Mouse (Mus musculus) lung, embryonic 16.5 days (tissue): ENCODE data around the gene Cbx4. TPM values are rescaled to one million over a fixed set of nuclear protein-coding genes. Genes with fewer than 3 reads are reported as not detected.
A peak's percentile ranks its signal among the peaks of the same experiment; 100 is the strongest.

Experiments used
- ATAC-seq: fragments of 200-750 bp; cut with Nextera tagmentation; 2 replicates; pipeline ENCODE4 v1.8.0; 2017; ENCODE audit warnings: low read depth, mild to moderate bottlenecking, moderate library complexity
- H3K27ac ChIP-seq: fragments of 300-500 bp; sonication (generic); 2 replicates; pipeline ENCODE4 v1.5.1; 2014; ENCODE audit warnings: mild to moderate bottlenecking, control low read depth, low read length
- H3K27me3 ChIP-seq: fragments of 300-500 bp; sonication (generic); 2 replicates; pipeline ENCODE4 v1.6.1; 2014; ENCODE audit warnings: low read depth, low read length, mixed read lengths; ENCODE audit not compliant: control insufficient read depth, insufficient read depth
- H3K36me3 ChIP-seq: fragments of 300-500 bp; sonication (generic); 2 replicates; pipeline ENCODE4 v1.6.1; 2014; ENCODE audit warnings: low read length; ENCODE audit not compliant: control insufficient read depth, insufficient read depth
- H3K4me1 ChIP-seq: fragments of 300-500 bp; sonication (generic); replicated peaks from 2 replicates; pipeline ENCODE4 v1.6.1; 2014; ENCODE audit warnings: low read length, mixed read lengths; ENCODE audit not compliant: control insufficient read depth, insufficient read depth
- H3K4me2 ChIP-seq: fragments of 300-500 bp; sonication (generic); 2 replicates; pipeline ENCODE4 v1.6.1; 2014; ENCODE audit warnings: low read depth, low read length, control low read depth
- H3K4me3 ChIP-seq: fragments of 300-500 bp; sonication (generic); 2 replicates; pipeline ENCODE4 v1.5.1; 2014; ENCODE audit warnings: mild to moderate bottlenecking, low read length, control low read depth
- H3K9ac ChIP-seq: fragments of 300-500 bp; sonication (generic); 2 replicates; pipeline ENCODE4 v1.6.1; 2014; ENCODE audit warnings: low read length, control low read depth
- H3K9me3 ChIP-seq: fragments of 300-500 bp; sonication (generic); 2 replicates; pipeline ENCODE4 v1.6.1; 2016; ENCODE audit warnings: low read length; ENCODE audit not compliant: control insufficient read depth
- WGBS: fragments of 180-500 bp; shearing (Covaris S2); extraction: QIAGEN DNeasy Blood & Tissue Kit; methylation state at CpG from one replicate; pipeline ENCODE4 v1.1.7; 2014; 5-methylcytosine and 5-hydroxymethylcytosine counted together
- polyA plus RNA-seq: library from polyadenylated mRNA; unstranded; fragments of >200 nt; fragmentation: Nextera tagmentation; extraction: Ambion mirVana; gene quantifications from 2 replicates; pipeline ENCODE4 v1.2.1, GENCODE M21; 2015

Gene Cbx4
- polyA plus RNA-seq, 1 experiment from 2014 or later: 14.0 TPM

DNA sequence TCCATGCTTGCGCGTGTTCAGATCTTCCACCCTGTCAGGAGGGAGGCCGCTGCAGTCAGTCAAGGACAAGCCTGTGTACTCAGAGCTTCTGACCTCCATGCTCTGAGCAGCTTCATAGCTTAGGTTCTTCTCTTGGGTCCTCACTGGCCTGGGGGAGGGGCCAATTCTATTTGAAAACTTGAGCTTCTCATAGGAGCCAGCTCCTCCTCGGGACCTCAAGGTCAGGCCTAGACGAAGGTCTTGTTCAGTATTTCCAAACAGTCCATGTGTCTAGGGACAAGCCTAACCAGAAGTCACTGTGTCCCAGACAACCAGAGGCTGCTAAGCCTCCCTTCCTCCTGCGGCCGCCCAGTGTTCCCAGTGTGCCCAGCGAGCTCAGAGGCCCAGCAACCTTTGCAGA, 19.2 kb downstream of the Cbx4 start:
- H3K36me3 ChIP-seq: no peaks in the 10 kb centered on the region
- H3K4me3 ChIP-seq: no peak overlapping the region
- H3K27ac ChIP-seq: no peak overlapping the region
- WGBS: 74% methylated on average over 8 of the region's 8 CpGs
- no peak overlapping the region for H3K9ac ChIP-seq
- H3K27me3 ChIP-seq: no peaks in the 10 kb centered on the region; the same call in 1 of the 2 replicates
- H3K4me1 ChIP-seq: no peaks in the 10 kb centered on the region
- no peak overlapping the region for H3K4me2 ChIP-seq
- no peak for ATAC-seq
- H3K9me3 ChIP-seq: no peaks in the 10 kb centered on the region

DNA sequence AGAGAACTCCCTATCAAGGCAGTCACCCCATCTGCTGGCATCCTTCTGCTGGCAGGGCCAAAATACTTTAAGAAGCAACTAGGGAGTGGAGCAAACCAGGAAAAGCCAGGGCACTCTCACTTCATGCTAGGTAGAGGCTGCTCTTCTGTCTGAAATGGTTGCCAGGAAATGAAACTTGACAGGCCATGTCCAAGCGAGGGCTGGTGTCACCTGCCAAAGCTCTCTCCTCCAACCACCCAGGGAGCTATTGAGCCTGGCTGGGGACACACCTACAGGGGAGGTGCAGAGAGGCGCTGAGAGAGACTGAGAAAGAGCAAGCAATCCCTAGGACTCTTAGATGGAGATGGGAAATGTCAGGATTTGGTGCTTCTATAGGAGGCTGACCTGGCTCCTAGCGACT, 26.8 kb downstream of the Cbx4 start:
- H3K4me3 ChIP-seq: no peak overlapping the region
- H3K27me3 ChIP-seq: peaks cover 60% of the 10 kb centered on the region
- no peaks in the 10 kb centered on the region for H3K36me3 ChIP-seq
- ATAC-seq: no peak
- H3K9ac ChIP-seq: no peak overlapping the region
- WGBS: 12% methylated on average over 3 of the region's 3 CpGs
- H3K27ac ChIP-seq: no peak overlapping the region
- peak overlapping the region; percentile 100; the same call in 1 of the 2 replicates for H3K4me2 ChIP-seq
- H3K4me1 ChIP-seq: peaks cover 36% of the 10 kb centered on the region
- H3K9me3 ChIP-seq: no peaks in the 10 kb centered on the region

- no peaks in the 10 kb centered on the region for H3K9me3 ChIP-seq
- H3K9ac ChIP-seq: peak overlapping the region; percentile 61
- H3K4me3 ChIP-seq: peak overlapping the region; percentile 36
- peaks cover 44% of the 10 kb centered on the region for H3K4me1 ChIP-seq
- peak overlapping the region; percentile 100 for H3K4me2 ChIP-seq
- peak; percentile 54 for ATAC-seq
- 2% methylated on average over 57 of the region's 58 CpGs for WGBS
- H3K27ac ChIP-seq: peak overlapping the region; percentile 63
- H3K27me3 ChIP-seq: peaks cover 65% of the 10 kb centered on the region
- H3K36me3 ChIP-seq: no peaks in the 10 kb centered on the region
These were observed 27.7 kb downstream of the Cbx4 start for GRCm38 (mm10) chr11:119058041-119058995.

DNA sequence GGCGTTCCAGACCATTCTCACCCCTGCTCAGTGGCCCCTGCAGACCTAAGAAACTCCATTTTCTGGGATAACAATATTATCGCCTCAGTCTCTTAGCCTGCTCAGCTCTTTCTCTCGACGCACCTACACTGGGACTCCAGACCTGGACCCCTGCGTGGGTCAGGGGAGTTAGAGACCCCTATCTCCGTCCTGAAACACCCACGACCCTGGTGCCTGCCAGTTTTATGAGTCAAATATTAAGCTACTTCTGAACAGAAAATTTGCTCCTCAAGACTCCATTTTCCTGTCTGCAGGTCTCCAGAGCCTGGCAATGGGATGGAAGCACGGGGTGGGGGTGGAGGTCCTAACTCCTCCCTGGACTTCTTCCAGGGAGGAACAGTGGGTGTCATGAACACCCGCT, 28.7 kb downstream of the Cbx4 start:
- Histone ChIP-seq H3K9me3 (no peaks in the 10 kb centered on the region), H3K9ac (peak overlapping the region; percentile 96), H3K4me3 (peak overlapping the region; percentile 63), H3K27ac (peak overlapping the region; percentile 32; the same call in 1 of the 2 replicates), H3K36me3 (no peaks in the 10 kb centered on the region), H3K27me3 (peaks cover 70% of the 10 kb centered on the region), H3K4me2 (peak overlapping the region; percentile 100), H3K4me1 (peaks cover 54% of the 10 kb centered on the region)
- ATAC-seq: no peak
- WGBS: 3% methylated on average over 9 of the region's 9 CpGs

- Histone ChIP-seq H3K9me3 (no peaks in the 10 kb centered on the region), H3K4me2 (peak overlapping the region; percentile 100), H3K4me3 (peak overlapping the region; percentile 63), H3K27ac (peak overlapping the region; percentile 32), H3K9ac (peak overlapping the region; percentile 96), H3K36me3 (no peaks in the 10 kb centered on the region), H3K27me3 (peaks cover 78% of the 10 kb centered on the region), H3K4me1 (peaks cover 57% of the 10 kb centered on the region)
- peak; percentile 10; the same call in 1 of the 2 replicates for ATAC-seq
- WGBS: under 1% methylated on average over 61 of the region's 65 CpGs
These were observed 29.5 kb downstream of the Cbx4 start for GRCm38 (mm10) chr11:119056301-119057211.

DNA sequence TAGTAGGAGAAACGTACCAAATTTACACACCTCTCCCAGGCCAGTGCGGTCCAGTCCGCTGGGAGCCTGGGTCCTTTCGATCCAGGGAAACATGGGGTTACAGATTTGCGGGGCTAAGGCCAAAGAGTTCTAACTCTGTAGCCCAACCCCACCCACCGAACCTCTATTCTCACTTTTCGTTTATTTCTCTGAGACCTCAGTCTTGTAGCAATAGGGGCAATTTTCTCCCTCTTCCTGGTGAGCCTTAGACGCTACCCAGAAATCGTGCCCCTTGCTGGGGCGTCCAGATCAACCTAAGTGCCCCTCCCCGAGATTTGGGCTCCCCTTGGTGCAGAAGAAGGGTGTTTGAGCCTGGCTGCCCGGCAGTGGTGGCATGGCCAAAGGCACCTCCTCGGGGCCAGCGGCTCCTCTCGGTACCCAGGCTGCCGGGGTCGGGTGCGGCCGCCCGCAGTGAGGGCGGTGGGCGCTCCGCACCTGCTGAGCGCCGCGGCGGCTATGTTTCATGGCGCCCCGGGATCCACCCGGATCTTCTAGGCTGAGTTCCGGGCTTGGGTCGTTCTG, 30.4 kb downstream of the Cbx4 start:
- Histone ChIP-seq H3K27ac (no peak overlapping the region), H3K36me3 (no peaks in the 10 kb centered on the region), H3K4me1 (peaks cover 57% of the 10 kb centered on the region), H3K9ac (peak overlapping the region; percentile 39; the same call in 1 of the 2 replicates), H3K27me3 (peaks cover 81% of the 10 kb centered on the region), H3K4me2 (peak overlapping the region; percentile 100), H3K4me3 (peak overlapping the region; percentile 63), H3K9me3 (no peaks in the 10 kb centered on the region)
- 2% methylated on average over 32 of the region's 32 CpGs for WGBS
- no peak for ATAC-seq

- Histone ChIP-seq H3K4me1 (peaks cover 57% of the 10 kb centered on the region), H3K4me3 (peak overlapping the region; percentile 43), H3K27ac (no peak overlapping the region), H3K9ac (no peak overlapping the region; the same call in 1 of the 2 replicates), H3K4me2 (peak overlapping the region; percentile 81), H3K27me3 (peaks cover 81% of the 10 kb centered on the region), H3K36me3 (no peaks in the 10 kb centered on the region), H3K9me3 (no peaks in the 10 kb centered on the region)
- no peak for ATAC-seq
- WGBS: 3% methylated on average over 47 of the region's 47 CpGs
These were observed 31.4 kb downstream of the Cbx4 start for GRCm38 (mm10) chr11:119054351-119055345.

- H3K4me1 ChIP-seq: peaks cover 51% of the 10 kb centered on the region
These were observed 32.2 kb downstream of the Cbx4 start for GRCm38 (mm10) chr11:119053738-119054350.

More at GRCm38 (mm10) chr11:119053738-119054350, 32.2 kb downstream of the Cbx4 start:
- peak overlapping the region; percentile 43 for H3K4me3 ChIP-seq
- WGBS: under 1% methylated on average over 34 of the region's 35 CpGs
- peak overlapping the region; percentile 81 for H3K4me2 ChIP-seq
- H3K9ac ChIP-seq: peak overlapping the region; percentile 32
- H3K36me3 ChIP-seq: no peaks in the 10 kb centered on the region
- H3K27ac ChIP-seq: no peak overlapping the region
- ATAC-seq: no peak
- no peaks in the 10 kb centered on the region for H3K9me3 ChIP-seq
- peaks cover 81% of the 10 kb centered on the region for H3K27me3 ChIP-seq
